Mouse (Mus musculus) left cerebral cortex, adult 18-20 months (tissue): ENCODE results near the gene Gm14406. TPM values are rescaled to one million over a fixed set of nuclear protein-coding genes. Genes with fewer than 3 reads are reported as not detected.
"Not testable (repeated sequence)": the region's sequence is repeated elsewhere in the genome, so short reads cannot be mapped to it uniquely, and the experiment has no call there.

Experiments
- DNase-seq, 2 experiments: peaks; one replicate each; pipeline ENCODE4 v3.0.0; 2021 to 2022; ENCODE audit warnings: low spot score in 2 of 2, mixed read lengths in 1 of 2
- long read RNA-seq, 2 experiments: library from polyadenylated mRNA; stranded (forward); transcript quantifications; one replicate each; pipeline ENCODE4 v2.0.0; 2021
- total RNA-seq, 2 experiments: library from RNA; stranded (reverse); gene quantifications; 2 replicates each; pipeline ENCODE4 v1.2.3; 2021

Gene Gm14406
- not detected for total RNA-seq
- long read RNA-seq, experiment 1: 0 reads
- long read RNA-seq, experiment 2: 0 reads

GRCm38 (mm10) chr2:177577998-177578397, at the start of gene Gm14406:
TSS of gene Gm14406 (minus strand) at chr2:177578210.
- DNase-seq: not testable (repeated sequence)

GRCm38 (mm10) chr2:177575141-177575540, 2.9 kb downstream of the Gm14406 start:
- DNase-seq: not testable (repeated sequence)

GRCm38 (mm10) chr2:177559365-177559764, 18.6 kb downstream of the Gm14406 start:
- DNase-seq: not testable (repeated sequence)

GRCm38 (mm10) chr2:177555261-177555660, 22.7 kb downstream of the Gm14406 start:
- not testable (repeated sequence) for DNase-seq

GRCm38 (mm10) chr2:177537717-177538116, 40.3 kb downstream of the Gm14406 start:
- not testable (repeated sequence) for DNase-seq

- not testable (repeated sequence) for DNase-seq
Observed at GRCm38 (mm10) chr2:177537141-177537540, 40.9 kb downstream of the Gm14406 start.

- DNase-seq: no peak
Observed at GRCm38 (mm10) chr2:177535876-177536275, 42.1 kb downstream of the Gm14406 start.

GRCm38 (mm10) chr2:177524171-177524570, 53.8 kb downstream of the Gm14406 start:
- DNase-seq: not testable (repeated sequence)

GRCm38 (mm10) chr2:177523674-177524073, 54.3 kb downstream of the Gm14406 start:
- DNase-seq: not testable (repeated sequence)

GRCm38 (mm10) chr2:177523061-177523460, 54.9 kb downstream of the Gm14406 start:
- DNase-seq: no peak

GRCm38 (mm10) chr2:177520035-177520434, 58.0 kb downstream of the Gm14406 start:
- no peak for DNase-seq

Other genes with a start within 250 kb of the Gm14406 start
- 10 to 100 TPM; 34.6 TPM for gene Gm14418, start 179.9 kb downstream of the Gm14406 start, total RNA-seq
- gene Zfp970, start 113.5 kb downstream of the Gm14406 start, total RNA-seq: 10 to 100 TPM; 36.1 to 46.9 TPM
- 10 to 100 TPM; 39.9 to 47.5 TPM for gene Gm14403, start 80.0 kb downstream of the Gm14406 start, total RNA-seq
- gene Gm14322, start 181.1 kb upstream of the Gm14406 start, total RNA-seq: 10 to 100 TPM; 37.5 to 44.2 TPM